Mouse (Mus musculus): ENCODE measurements at regions not wholly inside any gene's neighbourhood (a gene's known extent, or its start where the extent isn't known, plus 50 kb on each side); places are given as distances from the start of the nearest gene placed in this dataset.

- no peak for DNase-seq (ENCODE audit: low spot score)
Observed at GRCm38 (mm10) chr11:17743821-17744220, 209.9 kb downstream of the Etaa1 start.

- DNase-seq (ENCODE audit: low spot score): no peak
Observed at GRCm38 (mm10) chr11:17750345-17750744, 203.3 kb downstream of the Etaa1 start.

GRCm38 (mm10) chr11:17759224-17759623, 194.5 kb downstream of the Etaa1 start:
- no peak for DNase-seq (ENCODE audit: low spot score)

- no peak for DNase-seq (ENCODE audit: low spot score)
Observed at GRCm38 (mm10) chr11:17763411-17763810, 190.3 kb downstream of the Etaa1 start.

- DNase-seq (ENCODE audit: low spot score): no peak
Observed at GRCm38 (mm10) chr11:17764146-17764545, 189.5 kb downstream of the Etaa1 start.

- peak; percentile 3 for DNase-seq (ENCODE audit: low spot score)
Observed at GRCm38 (mm10) chr11:17768345-17768759, 185.3 kb downstream of the Etaa1 start.

- DNase-seq (ENCODE audit: low spot score): no peak
Observed at GRCm38 (mm10) chr11:17768837-17769466, 184.7 kb downstream of the Etaa1 start.

GRCm38 (mm10) chr11:17797632-17798031, 156.0 kb downstream of the Etaa1 start:
- no peak for DNase-seq (ENCODE audit: low spot score)

- DNase-seq (ENCODE audit: low spot score): no peak
Observed at GRCm38 (mm10) chr11:17807851-17808250, 145.8 kb downstream of the Etaa1 start.

- no peak for DNase-seq (ENCODE audit: low spot score)
Observed at GRCm38 (mm10) chr11:17811829-17812559, 141.7 kb downstream of the Etaa1 start.

GRCm38 (mm10) chr11:17842642-17843041, 111.0 kb downstream of the Etaa1 start:
- DNase-seq (ENCODE audit: low spot score): no peak

GRCm38 (mm10) chr11:17852405-17852804, 101.3 kb downstream of the Etaa1 start:
- DNase-seq (ENCODE audit: low spot score): peak; percentile 26

- DNase-seq (ENCODE audit: low spot score): no peak
Observed at GRCm38 (mm10) chr11:17853246-17853804, 100.3 kb downstream of the Etaa1 start.

GRCm38 (mm10) chr11:17853832-17854231, 99.8 kb downstream of the Etaa1 start:
- DNase-seq (ENCODE audit: low spot score): no peak

GRCm38 (mm10) chr11:17859364-17860131, 94.1 kb downstream of the Etaa1 start:
- peak; percentile 19 for DNase-seq (ENCODE audit: low spot score)

GRCm38 (mm10) chr11:17864833-17865397, 88.8 kb downstream of the Etaa1 start:
- no peak for DNase-seq (ENCODE audit: low spot score)

- no peak for DNase-seq (ENCODE audit: low spot score)
Observed at GRCm38 (mm10) chr11:17870690-17871089, 83.0 kb downstream of the Etaa1 start.

- no peak for DNase-seq (ENCODE audit: low spot score)
Observed at GRCm38 (mm10) chr11:17871920-17872319, 81.8 kb downstream of the Etaa1 start.

- no peak for DNase-seq (ENCODE audit: low spot score)
Observed at GRCm38 (mm10) chr11:17883276-17883675, 70.4 kb downstream of the Etaa1 start.

Data from lung, postnatal 25 days (tissue).